Mouse (Mus musculus): ENCODE measurements at regions not wholly inside any gene's neighbourhood (a gene's known extent, or its start where the extent isn't known, plus 50 kb on each side); places are given as distances from the start of the nearest gene placed in this dataset.

DNA sequence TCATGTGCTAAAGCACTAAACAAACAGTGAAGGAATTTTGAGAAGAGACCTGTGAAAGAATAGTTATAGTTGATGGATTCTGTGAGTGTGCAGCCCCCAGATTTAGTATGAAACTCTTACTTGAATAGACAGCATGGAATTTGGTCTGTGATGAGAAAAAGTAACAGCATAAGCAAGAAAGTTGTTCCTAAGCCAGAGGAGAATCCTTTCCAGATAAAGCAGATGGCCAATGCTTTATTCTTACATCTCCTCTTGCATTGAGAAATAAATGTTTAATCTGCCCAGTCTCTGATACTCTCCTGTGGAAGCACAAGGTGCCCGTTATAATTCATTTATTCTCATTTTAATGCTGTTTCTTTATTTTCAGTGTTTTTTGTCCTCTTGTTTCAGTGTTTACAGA is 263.5 kb downstream of the Tecrl start:
- TF ChIP-seq POLR2A (IDR thresholded peaks at IDR 0.05; ENCODE audit: extremely low read depth, insufficient read depth, low read length), result no peak
- no peak for TF ChIP-seq CTCF (IDR thresholded peaks at IDR 0.05; ENCODE audit: low read depth, low read length)
- WGBS, result 94% methylated on average over 1 of the region's 1 CpGs
- no peak for DNase-seq (ENCODE audit: extremely low read depth, low read depth, low spot score)
- H3K27ac ChIP-seq (replicated peaks; ENCODE audit: insufficient read depth, low read depth, low read length), result no peak overlapping the region
- no peaks in the 10 kb centered on the region for H3K36me3 ChIP-seq (ENCODE audit: control insufficient read depth, insufficient read depth, low read length)
- H3K4me3 ChIP-seq (ENCODE audit: insufficient read depth, low read depth, low read length), result no peak overlapping the region
- no peak overlapping the region for H3K9ac ChIP-seq (ENCODE audit: low read depth, low read length)
- no peaks in the 10 kb centered on the region for H3K4me1 ChIP-seq (ENCODE audit: control insufficient read depth, insufficient read depth, low read length)
- no peaks in the 10 kb centered on the region for H3K27me3 ChIP-seq (ENCODE audit: control insufficient read depth, insufficient read depth, low read length)
- no peaks in the 10 kb centered on the region for H3K79me2 ChIP-seq (ENCODE audit: control insufficient read depth, insufficient read depth, low read length)

DNA sequence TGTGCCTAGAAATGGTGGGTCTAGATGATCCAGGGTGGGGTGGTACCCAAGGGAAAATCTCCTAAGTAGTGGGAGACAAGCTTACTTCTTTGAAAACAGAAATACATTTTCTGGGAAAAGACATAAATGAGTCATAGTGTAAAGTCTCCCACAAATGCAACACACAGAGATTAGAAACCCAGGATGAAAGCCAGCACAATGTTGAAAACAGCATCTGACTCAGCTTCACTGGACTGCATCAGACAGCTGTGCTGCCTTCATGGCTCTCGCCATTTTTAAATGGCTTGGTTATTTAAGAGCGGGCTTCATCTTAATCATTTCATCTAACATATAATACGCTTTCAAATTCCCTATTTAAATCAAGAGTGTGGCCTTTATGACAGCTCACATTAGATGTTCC is 300.2 kb downstream of the Tecrl start:
- Histone ChIP-seq H3K4me3 (ENCODE audit: insufficient read depth, low read depth, low read length) (no peak overlapping the region), H3K4me1 (ENCODE audit: control insufficient read depth, insufficient read depth, low read length) (no peaks in the 10 kb centered on the region), H3K9ac (ENCODE audit: low read depth, low read length) (no peak overlapping the region), H3K79me2 (ENCODE audit: control insufficient read depth, insufficient read depth, low read length) (no peaks in the 10 kb centered on the region), H3K27ac (replicated peaks; ENCODE audit: insufficient read depth, low read depth, low read length) (no peak overlapping the region), H3K36me3 (ENCODE audit: control insufficient read depth, insufficient read depth, low read length) (no peaks in the 10 kb centered on the region), H3K27me3 (ENCODE audit: control insufficient read depth, insufficient read depth, low read length) (no peaks in the 10 kb centered on the region)
- 79% methylated on average over 3 of the region's 3 CpGs for WGBS
- no peak for DNase-seq (ENCODE audit: extremely low read depth, low read depth, low spot score)
- TF ChIP-seq CTCF (IDR thresholded peaks at IDR 0.05; ENCODE audit: low read depth, low read length), result no peak
- no peak for TF ChIP-seq POLR2A (IDR thresholded peaks at IDR 0.05; ENCODE audit: extremely low read depth, insufficient read depth, low read length)

DNA sequence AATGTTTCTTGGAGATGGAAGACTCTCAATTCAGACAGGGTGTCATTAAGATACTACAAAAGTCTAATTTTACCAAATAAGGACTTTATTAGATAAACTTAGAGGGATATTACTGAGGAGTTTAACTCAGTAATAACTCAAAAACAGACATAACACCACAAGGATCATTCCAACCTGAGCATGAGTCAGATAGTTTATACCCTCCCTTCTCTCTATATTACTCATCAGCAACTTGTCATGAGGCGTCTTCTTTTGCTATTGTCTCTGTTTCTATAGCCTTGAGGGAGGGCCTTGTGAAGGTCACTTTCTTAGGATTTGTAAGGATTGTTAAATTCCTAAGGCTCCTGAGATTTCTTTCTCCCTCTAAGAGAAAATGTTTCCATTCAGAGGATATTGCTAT is 307.8 kb downstream of the Tecrl start:
- Histone ChIP-seq H3K9ac (ENCODE audit: low read depth, low read length) (no peak overlapping the region), H3K27ac (replicated peaks; ENCODE audit: insufficient read depth, low read depth, low read length) (no peak overlapping the region), H3K4me3 (ENCODE audit: insufficient read depth, low read depth, low read length) (no peak overlapping the region), H3K4me1 (ENCODE audit: control insufficient read depth, insufficient read depth, low read length) (no peaks in the 10 kb centered on the region), H3K36me3 (ENCODE audit: control insufficient read depth, insufficient read depth, low read length) (no peaks in the 10 kb centered on the region), H3K79me2 (ENCODE audit: control insufficient read depth, insufficient read depth, low read length) (no peaks in the 10 kb centered on the region), H3K27me3 (ENCODE audit: control insufficient read depth, insufficient read depth, low read length) (no peaks in the 10 kb centered on the region)
- DNase-seq (ENCODE audit: extremely low read depth, low read depth, low spot score), result no peak
- 66% methylated on average over 1 of the region's 1 CpGs for WGBS
- TF ChIP-seq CTCF (IDR thresholded peaks at IDR 0.05; ENCODE audit: low read depth, low read length) (no peak), POLR2A (IDR thresholded peaks at IDR 0.05; ENCODE audit: extremely low read depth, insufficient read depth, low read length) (no peak)

- no peak overlapping the region for H3K4me3 ChIP-seq (ENCODE audit: insufficient read depth, low read depth, low read length)
- no peaks in the 10 kb centered on the region for H3K36me3 ChIP-seq (ENCODE audit: control insufficient read depth, insufficient read depth, low read length)
- no peak overlapping the region for H3K9ac ChIP-seq (ENCODE audit: low read depth, low read length)
- H3K27ac ChIP-seq (replicated peaks; ENCODE audit: insufficient read depth, low read depth, low read length), result no peak overlapping the region
- no peaks in the 10 kb centered on the region for H3K27me3 ChIP-seq (ENCODE audit: control insufficient read depth, insufficient read depth, low read length)
- no peaks in the 10 kb centered on the region for H3K79me2 ChIP-seq (ENCODE audit: control insufficient read depth, insufficient read depth, low read length)
- no peak for TF ChIP-seq CTCF (IDR thresholded peaks at IDR 0.05; ENCODE audit: low read depth, low read length)
- no peak for TF ChIP-seq POLR2A (IDR thresholded peaks at IDR 0.05; ENCODE audit: extremely low read depth, insufficient read depth, low read length)
- no peaks in the 10 kb centered on the region for H3K4me1 ChIP-seq (ENCODE audit: control insufficient read depth, insufficient read depth, low read length)
- DNase-seq (ENCODE audit: extremely low read depth, low read depth, low spot score), result no peak
- WGBS, result 73% methylated on average over 2 of the region's 2 CpGs
Measured at GRCm38 (mm10) chr5:83029703-83030102, 325.3 kb downstream of the Tecrl start.

DNA sequence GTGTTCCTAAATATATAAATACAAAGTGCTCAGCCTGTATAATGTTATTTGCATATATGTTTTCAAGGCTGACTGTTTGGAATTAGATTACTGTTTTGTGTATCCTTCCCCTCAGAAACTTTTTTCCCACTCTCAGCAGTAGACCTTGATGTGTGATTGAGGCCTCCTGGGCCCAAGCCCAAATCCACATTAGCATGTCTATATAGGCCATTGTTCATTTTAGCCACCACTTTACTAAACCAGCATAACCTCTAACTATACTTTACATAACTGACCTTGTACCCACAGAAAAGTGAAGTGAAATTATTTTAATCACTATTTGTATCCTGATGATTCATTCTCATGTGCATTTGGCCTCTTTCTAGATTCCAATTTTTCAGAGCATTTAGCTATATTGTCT is 349.0 kb downstream of the Tecrl start:
- DNase-seq (ENCODE audit: extremely low read depth, low read depth, low spot score), result no peak
- TF ChIP-seq POLR2A (IDR thresholded peaks at IDR 0.05; ENCODE audit: extremely low read depth, insufficient read depth, low read length) (no peak), CTCF (IDR thresholded peaks at IDR 0.05; ENCODE audit: low read depth, low read length) (no peak)
- H3K79me2 ChIP-seq (ENCODE audit: control insufficient read depth, insufficient read depth, low read length), result no peaks in the 10 kb centered on the region
- H3K4me1 ChIP-seq (ENCODE audit: control insufficient read depth, insufficient read depth, low read length), result no peaks in the 10 kb centered on the region
- no peak overlapping the region for H3K4me3 ChIP-seq (ENCODE audit: insufficient read depth, low read depth, low read length)
- no peaks in the 10 kb centered on the region for H3K36me3 ChIP-seq (ENCODE audit: control insufficient read depth, insufficient read depth, low read length)
- H3K27ac ChIP-seq (replicated peaks; ENCODE audit: insufficient read depth, low read depth, low read length), result no peak overlapping the region
- H3K27me3 ChIP-seq (ENCODE audit: control insufficient read depth, insufficient read depth, low read length), result no peaks in the 10 kb centered on the region
- H3K9ac ChIP-seq (ENCODE audit: low read depth, low read length), result no peak overlapping the region

DNA sequence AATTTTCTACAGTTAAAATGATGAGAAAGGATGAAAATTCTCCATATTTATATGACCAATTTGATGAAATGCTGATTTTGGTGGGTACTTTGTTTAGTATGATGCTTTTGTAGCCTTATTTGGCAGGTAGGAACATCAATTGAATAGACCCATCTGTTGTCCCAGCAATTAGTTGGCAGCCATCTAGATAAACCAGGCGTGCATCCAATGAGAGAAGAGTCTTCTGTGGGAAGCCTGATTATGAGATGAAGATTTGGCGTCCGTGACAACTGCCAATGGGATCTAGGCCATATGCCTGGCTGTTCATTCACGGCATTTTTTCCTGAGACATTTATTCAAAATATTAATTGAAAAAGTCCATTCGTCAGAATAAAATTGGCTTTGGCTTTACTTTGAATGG is 365.9 kb downstream of the Tecrl start:
- H3K27ac ChIP-seq (replicated peaks; ENCODE audit: insufficient read depth, low read depth, low read length), result no peak overlapping the region
- no peak overlapping the region for H3K4me3 ChIP-seq (ENCODE audit: insufficient read depth, low read depth, low read length)
- H3K27me3 ChIP-seq (ENCODE audit: control insufficient read depth, insufficient read depth, low read length), result no peaks in the 10 kb centered on the region
- TF ChIP-seq POLR2A (IDR thresholded peaks at IDR 0.05; ENCODE audit: extremely low read depth, insufficient read depth, low read length), result no peak
- no peak for TF ChIP-seq CTCF (IDR thresholded peaks at IDR 0.05; ENCODE audit: low read depth, low read length)
- no peak overlapping the region for H3K9ac ChIP-seq (ENCODE audit: low read depth, low read length)
- H3K36me3 ChIP-seq (ENCODE audit: control insufficient read depth, insufficient read depth, low read length), result no peaks in the 10 kb centered on the region
- no peak for DNase-seq (ENCODE audit: extremely low read depth, low read depth, low spot score)
- 80% methylated on average over 5 of the region's 5 CpGs for WGBS
- no peaks in the 10 kb centered on the region for H3K79me2 ChIP-seq (ENCODE audit: control insufficient read depth, insufficient read depth, low read length)
- H3K4me1 ChIP-seq (ENCODE audit: control insufficient read depth, insufficient read depth, low read length), result no peaks in the 10 kb centered on the region
